Mouse (Mus musculus) heart, postnatal 0 days (tissue): Measurements from ENCODE around the gene Scd4. TPM values are rescaled to one million over a fixed set of nuclear protein-coding genes. Genes with fewer than 3 reads are reported as not detected.

Experiments
- ATAC-seq: fragments of 200-750 bp; cut with Nextera tagmentation; 2 replicates; pipeline ENCODE4 v1.8.0; 2017; ENCODE audit warnings: low read depth, moderate number of reproducible peaks, moderate library complexity; ENCODE audit not compliant: insufficient read depth
- DNase-seq: peaks from one replicate; pipeline ENCODE4 v3.0.0-alpha.2; 2016; ENCODE audit warnings: low spot score
- H3K27ac ChIP-seq: fragments of 300-500 bp; sonication (generic); 2 replicates; pipeline ENCODE4 v1.5.1; 2014; ENCODE audit warnings: low read depth, mild to moderate bottlenecking
- H3K27me3 ChIP-seq: fragments of 300-500 bp; sonication (generic); 2 replicates; pipeline ENCODE4 v1.6.1; 2014; ENCODE audit warnings: low read length, mixed read lengths; ENCODE audit not compliant: control insufficient read depth, insufficient read depth
- H3K36me3 ChIP-seq: fragments of 300-500 bp; sonication (generic); replicated peaks from 2 replicates; pipeline ENCODE4 v1.6.1; 2014; ENCODE audit warnings: low read length, mixed read lengths; ENCODE audit not compliant: control insufficient read depth, insufficient read depth
- H3K4me1 ChIP-seq: fragments of 300-500 bp; sonication (generic); 2 replicates; pipeline ENCODE4 v1.6.1; 2014; ENCODE audit warnings: antibody characterized with exemption; ENCODE audit not compliant: control insufficient read depth, insufficient read depth
- H3K4me2 ChIP-seq: fragments of 300-500 bp; sonication (generic); 2 replicates; pipeline ENCODE4 v1.6.1; 2014; ENCODE audit warnings: low read depth, mild to moderate bottlenecking, low read length, moderate library complexity
- H3K4me3 ChIP-seq: fragments of 300-500 bp; sonication (generic); 2 replicates; pipeline ENCODE4 v1.5.1; 2014; ENCODE audit warnings: low read depth, low read length
- H3K9ac ChIP-seq: fragments of 300-500 bp; sonication (generic); replicated peaks from 2 replicates; pipeline ENCODE4 v1.6.1; 2014; ENCODE audit warnings: low read depth, low read length, mixed read lengths
- H3K9me3 ChIP-seq: fragments of 300-500 bp; sonication (generic); replicated peaks from 2 replicates; pipeline ENCODE4 v1.6.1; 2016; ENCODE audit warnings: low read length; ENCODE audit not compliant: control insufficient read depth
- CTCF ChIP-seq: IDR thresholded peaks from 2 replicates; pipeline ENCODE4 v1.5.1; 2016; ENCODE audit warnings: antibody characterized with exemption, control low read depth, low read depth
- EP300 ChIP-seq: IDR thresholded peaks from 2 replicates; pipeline ENCODE4 v1.6.1; 2016; ENCODE audit warnings: antibody characterized with exemption, low read depth
- WGBS: fragments of 180-500 bp; shearing (Covaris S2); extraction: QIAGEN DNeasy Blood & Tissue Kit; methylation state at CpG from one replicate; pipeline ENCODE4 v1.1.7; 2014; 5-methylcytosine and 5-hydroxymethylcytosine counted together
- polyA plus RNA-seq: library from polyadenylated mRNA; unstranded; fragments of >200 nt; fragmentation: Nextera tagmentation; extraction: Ambion mirVana; gene quantifications from 2 replicates; pipeline ENCODE4 v1.2.1, GENCODE M21; 2015
- total RNA-seq: library from RNA; depleted of rRNA; stranded (reverse); fragments of >200 nt; gene quantifications from 2 replicates; pipeline ENCODE4 v1.2.3, GENCODE M21; 2014; ENCODE audit warnings: low replicate concordance

Scd4 gene
- total and polyA plus RNA-seq, 2 experiments from 2014 or later = 37.4 to 38.2 TPM

- no peak overlapping the region for H3K4me3 ChIP-seq
- no peaks in the 10 kb centered on the region for H3K9me3 ChIP-seq
- no peak for TF ChIP-seq CTCF
- TF ChIP-seq EP300 = no peak
- H3K4me2 ChIP-seq = no peak overlapping the region
- H3K4me1 ChIP-seq = no peaks in the 10 kb centered on the region
- WGBS = 43% methylated on average over 5 of the region's 5 CpGs
- H3K27ac ChIP-seq = no peak overlapping the region
- H3K27me3 ChIP-seq = no peaks in the 10 kb centered on the region
- no peak for DNase-seq
- ATAC-seq = peak; percentile 14; the same call in 1 of the 2 replicates
- H3K36me3 ChIP-seq = no peaks in the 10 kb centered on the region
- no peak overlapping the region for H3K9ac ChIP-seq
Observed at GRCm38 (mm10) chr19:44377629-44378375, 44.9 kb downstream of the Scd4 start.

- H3K4me1 ChIP-seq = no peaks in the 10 kb centered on the region
- H3K4me2 ChIP-seq = no peak overlapping the region
- no peaks in the 10 kb centered on the region for H3K27me3 ChIP-seq
- no peak overlapping the region for H3K4me3 ChIP-seq
- no peak overlapping the region for H3K27ac ChIP-seq
- H3K36me3 ChIP-seq = no peaks in the 10 kb centered on the region
- no peak overlapping the region for H3K9ac ChIP-seq
- TF ChIP-seq EP300 (no peak), CTCF (no peak)
- H3K9me3 ChIP-seq = no peaks in the 10 kb centered on the region
- DNase-seq = no peak
- no peak for ATAC-seq
Observed at GRCm38 (mm10) chr19:44379090-44379489, 46.2 kb downstream of the Scd4 start.

GRCm38 (mm10) chr19:44380065-44380464, 47.2 kb downstream of the Scd4 start:
- H3K9ac ChIP-seq = no peak overlapping the region
- TF ChIP-seq EP300 = no peak
- TF ChIP-seq CTCF = no peak
- no peak overlapping the region for H3K4me3 ChIP-seq
- 92% methylated on average over 4 of the region's 4 CpGs for WGBS
- DNase-seq (no peak), ATAC-seq (no peak)
- H3K27me3 ChIP-seq = no peaks in the 10 kb centered on the region
- H3K4me2 ChIP-seq = no peak overlapping the region
- no peak overlapping the region for H3K27ac ChIP-seq
- no peaks in the 10 kb centered on the region for H3K9me3 ChIP-seq
- no peaks in the 10 kb centered on the region for H3K36me3 ChIP-seq
- H3K4me1 ChIP-seq = no peaks in the 10 kb centered on the region

- WGBS = 68% methylated on average over 12 of the region's 12 CpGs
- no peak overlapping the region for H3K4me3 ChIP-seq
- no peak for DNase-seq
Observed at GRCm38 (mm10) chr19:44382682-44383321, 49.9 kb downstream of the Scd4 start.

GRCm38 (mm10) chr19:44385887-44386498, 53.1 kb downstream of the Scd4 start:
- Histone ChIP-seq H3K27ac (no peak overlapping the region), H3K27me3 (no peaks in the 10 kb centered on the region), H3K9me3 (no peaks in the 10 kb centered on the region), H3K9ac (no peak overlapping the region), H3K36me3 (no peaks in the 10 kb centered on the region), H3K4me1 (peaks cover 15% of the 10 kb centered on the region), H3K4me3 (no peak overlapping the region), H3K4me2 (no peak overlapping the region)
- ATAC-seq (no peak), DNase-seq (no peak)
- WGBS = 65% methylated on average over 6 of the region's 6 CpGs
- no peak for TF ChIP-seq CTCF
- TF ChIP-seq EP300 = no peak

More at GRCm38 (mm10) chr19:44382682-44383321, 49.9 kb downstream of the Scd4 start:
- Histone ChIP-seq H3K27ac (no peak overlapping the region), H3K27me3 (no peaks in the 10 kb centered on the region), H3K36me3 (no peaks in the 10 kb centered on the region), H3K4me1 (peaks cover 3% of the 10 kb centered on the region), H3K9ac (no peak overlapping the region), H3K9me3 (no peaks in the 10 kb centered on the region), H3K4me2 (no peak overlapping the region)
- ATAC-seq = no peak
- TF ChIP-seq CTCF (no peak), EP300 (no peak)
